Mouse (Mus musculus): ENCODE measurements around the gene Hk1. TPM values are rescaled to one million over a fixed set of nuclear protein-coding genes. Genes with fewer than 3 reads are reported as not detected.

The Hk1 gene
- polyA plus RNA-seq, 1 experiment from 2014 or later, result 83.4 TPM

DNA sequence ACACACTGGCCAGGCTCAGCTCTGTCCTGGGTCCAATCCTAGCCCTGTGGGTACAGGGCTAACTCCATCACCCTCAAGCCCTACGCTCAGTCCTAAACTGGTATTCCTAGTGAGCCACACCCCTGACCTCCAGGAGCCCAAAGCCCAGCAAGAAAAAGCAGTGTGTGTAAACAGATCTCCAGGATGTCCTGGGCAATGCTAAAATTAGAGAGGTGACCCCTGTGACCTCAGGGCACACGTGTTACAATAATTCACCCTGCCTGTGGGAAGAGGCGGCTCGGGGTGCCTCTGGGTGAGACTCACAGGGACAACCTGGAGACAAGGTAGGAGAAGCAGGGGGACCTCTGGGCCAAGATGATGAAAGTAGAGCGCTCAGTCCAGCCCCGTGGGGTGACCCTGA, 155.5 kb downstream of the Hk1 start:
- 79% methylated on average over 6 of the region's 6 CpGs for WGBS
- 0 out of 2 replicates have a peak, but pooled peaks cover 3% of the 10 kb centered on the region for H3K27me3 ChIP-seq
- H3K27ac ChIP-seq, result no peak overlapping the region
- no peak overlapping the region for H3K4me3 ChIP-seq
- H3K9ac ChIP-seq, result no peak overlapping the region
- no peak overlapping the region for H3K4me2 ChIP-seq
- no peaks in the 10 kb centered on the region for H3K4me1 ChIP-seq (replicated peaks)
- no peaks in the 10 kb centered on the region for H3K36me3 ChIP-seq
- H3K9me3 ChIP-seq, result no peaks in the 10 kb centered on the region
- no peak for ATAC-seq (ENCODE audit: low FRiP score)

DNA sequence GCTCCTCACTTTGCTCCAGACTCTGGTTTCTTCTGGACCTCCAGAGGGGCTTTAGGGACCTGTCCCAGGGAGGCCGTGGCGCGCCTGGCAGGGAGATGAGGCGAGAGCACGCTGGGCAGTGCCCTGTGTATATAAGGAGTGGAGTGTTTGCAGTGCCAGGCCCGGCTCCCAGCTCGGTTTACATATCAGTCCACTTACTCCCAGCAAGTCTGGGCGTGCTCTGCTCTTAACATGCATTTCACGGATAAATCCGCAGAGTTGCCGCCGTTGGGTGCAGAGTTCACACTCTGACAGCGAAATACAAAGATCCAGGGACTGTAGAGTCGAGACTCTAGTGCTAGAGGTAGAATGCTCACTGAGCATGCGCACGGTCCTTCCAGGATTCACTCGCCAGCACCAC, 156.9 kb downstream of the Hk1 start:
- no peak overlapping the region for H3K9ac ChIP-seq
- H3K4me1 ChIP-seq (replicated peaks), result no peaks in the 10 kb centered on the region
- no peak overlapping the region for H3K27ac ChIP-seq
- no peak overlapping the region for H3K4me2 ChIP-seq
- no peak for ATAC-seq (ENCODE audit: low FRiP score)
- 87% methylated on average over 17 of the region's 17 CpGs for WGBS
- no peaks in the 10 kb centered on the region for H3K27me3 ChIP-seq
- H3K4me3 ChIP-seq, result no peak overlapping the region
- H3K9me3 ChIP-seq, result no peaks in the 10 kb centered on the region
- H3K36me3 ChIP-seq, result no peaks in the 10 kb centered on the region

DNA sequence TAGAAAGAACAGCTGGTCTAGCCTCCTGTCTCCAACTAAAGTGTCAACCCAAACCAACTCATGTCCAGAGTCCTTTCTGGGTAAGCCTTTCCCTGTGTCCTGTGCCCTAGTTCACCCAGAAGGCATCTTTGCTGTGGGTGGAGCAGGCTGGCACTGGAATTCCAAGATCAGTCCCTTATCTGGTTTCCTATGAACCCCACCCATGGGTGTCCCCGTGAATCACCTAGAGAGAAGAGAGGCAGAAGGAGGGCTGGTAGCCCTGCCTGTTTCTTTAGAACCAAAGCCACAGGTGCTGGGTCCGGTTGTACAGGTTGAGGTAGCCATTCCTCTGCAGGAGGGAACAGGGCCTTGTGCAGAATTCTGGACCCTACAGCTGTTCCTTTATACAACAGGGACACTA, 158.1 kb downstream of the Hk1 start:
- no peak overlapping the region for H3K4me3 ChIP-seq
- H3K9ac ChIP-seq, result no peak overlapping the region
- 88% methylated on average over 2 of the region's 2 CpGs for WGBS
- no peaks in the 10 kb centered on the region for H3K27me3 ChIP-seq
- peaks cover 8% of the 10 kb centered on the region for H3K4me1 ChIP-seq (replicated peaks)
- no peaks in the 10 kb centered on the region for H3K9me3 ChIP-seq
- H3K4me2 ChIP-seq, result no peak overlapping the region
- no peak for ATAC-seq (ENCODE audit: low FRiP score)
- H3K27ac ChIP-seq, result no peak overlapping the region
- H3K36me3 ChIP-seq, result no peaks in the 10 kb centered on the region

DNA sequence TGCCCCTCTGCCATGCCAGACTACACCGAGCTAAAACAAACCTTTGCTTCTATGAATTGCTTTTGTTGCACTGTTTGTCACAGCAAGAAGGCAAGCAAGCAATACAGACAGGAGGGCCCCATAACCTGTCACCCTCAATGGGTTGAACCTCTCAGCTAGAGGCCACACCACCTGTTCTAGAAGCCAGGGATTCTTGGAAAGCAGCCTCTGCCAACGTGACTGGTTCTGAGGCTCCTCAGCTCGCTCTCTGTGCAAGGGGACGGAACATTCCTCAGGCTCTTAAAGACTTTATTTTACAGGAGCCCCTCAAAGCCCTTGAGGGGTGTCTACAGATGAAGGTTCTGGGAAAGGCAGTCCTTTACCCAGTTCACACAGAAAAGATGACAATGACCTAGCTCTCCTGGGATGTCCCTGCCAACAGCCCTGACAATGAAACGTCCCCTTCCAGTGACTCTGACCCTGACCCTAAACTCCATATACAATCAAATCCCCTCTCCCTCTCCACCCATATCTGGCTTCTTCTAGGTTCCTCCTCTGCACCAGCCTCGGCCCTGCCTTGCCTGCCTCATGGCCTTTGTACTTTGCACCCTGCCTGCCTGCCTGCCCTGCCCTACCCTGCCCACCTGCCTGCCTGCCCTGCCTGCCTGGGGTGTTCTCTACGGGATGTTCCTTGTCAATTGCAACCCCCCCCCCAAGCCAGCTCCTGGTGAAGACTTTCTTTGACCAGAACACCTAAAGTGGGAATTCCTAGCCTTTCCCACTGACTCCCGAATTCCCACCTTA, 158.8 kb downstream of the Hk1 start:
- ATAC-seq (ENCODE audit: low FRiP score), result no peak
- no peaks in the 10 kb centered on the region for H3K27me3 ChIP-seq
- H3K4me1 ChIP-seq (replicated peaks), result peaks cover 12% of the 10 kb centered on the region
- H3K9me3 ChIP-seq, result no peaks in the 10 kb centered on the region
- H3K27ac ChIP-seq, result no peak overlapping the region
- H3K9ac ChIP-seq, result no peak overlapping the region
- 82% methylated on average over 8 of the region's 8 CpGs for WGBS
- H3K4me2 ChIP-seq, result no peak overlapping the region
- H3K36me3 ChIP-seq, result no peaks in the 10 kb centered on the region
- no peak overlapping the region for H3K4me3 ChIP-seq

Other genes with a start within 250 kb of the Hk1 start
- 0.30 and 0.65 TPM in 2 replicates for gene Neurog3, start 246.8 kb downstream of the Hk1 start, polyA plus RNA-seq (2015; fragmentation: Nextera tagmentation; extraction: Ambion mirVana)
- gene Fam241b, start 236.0 kb downstream of the Hk1 start, polyA plus RNA-seq (2015; fragmentation: Nextera tagmentation; extraction: Ambion mirVana), result 111 and 113 TPM in 2 replicates
- gene Tspan15, start 148.7 kb downstream of the Hk1 start, polyA plus RNA-seq (2015; fragmentation: Nextera tagmentation; extraction: Ambion mirVana), result 20.6 and 22.1 TPM in 2 replicates
- not detected in 2 replicates for gene Tacr2, start 127.5 kb downstream of the Hk1 start, polyA plus RNA-seq (2015; fragmentation: Nextera tagmentation; extraction: Ambion mirVana)
- gene Hkdc1, start 42.6 kb upstream of the Hk1 start, polyA plus RNA-seq (2015; fragmentation: Nextera tagmentation; extraction: Ambion mirVana), result 0.70 and 0.89 TPM in 2 replicates
- 1.4 and 1.6 TPM in 2 replicates for gene 4930507D05Rik, start 69.6 kb upstream of the Hk1 start, polyA plus RNA-seq (2015; fragmentation: Nextera tagmentation; extraction: Ambion mirVana)
- gene Supv3l1, start 69.8 kb upstream of the Hk1 start, polyA plus RNA-seq (2015; fragmentation: Nextera tagmentation; extraction: Ambion mirVana), result 19.9 and 21.8 TPM in 2 replicates
- 65.1 and 65.4 TPM in 2 replicates for gene Vps26a, start 106.9 kb upstream of the Hk1 start, polyA plus RNA-seq (2015; fragmentation: Nextera tagmentation; extraction: Ambion mirVana)
- 8.3 and 10.9 TPM in 2 replicates for gene Srgn, start 147.5 kb upstream of the Hk1 start, polyA plus RNA-seq (2015; fragmentation: Nextera tagmentation; extraction: Ambion mirVana)
- 66.8 and 68.0 TPM in 2 replicates for gene Kif1bp, start 198.5 kb upstream of the Hk1 start, polyA plus RNA-seq (2015; fragmentation: Nextera tagmentation; extraction: Ambion mirVana)
- 17.1 and 17.7 TPM in 2 replicates for gene Ddx21, start 222.4 kb upstream of the Hk1 start, polyA plus RNA-seq (2015; fragmentation: Nextera tagmentation; extraction: Ambion mirVana)